Mouse (Mus musculus) fibroblast of lung, adult 2 months (primary cell): Measurements from ENCODE around the gene Dusp6.

ENCODE experiments used
- DNase-seq: peaks from one replicate; pipeline ENCODE4 v3.0.0-alpha.2; 2011; ENCODE audit warnings: low read depth

Gene Dusp6

DNA sequence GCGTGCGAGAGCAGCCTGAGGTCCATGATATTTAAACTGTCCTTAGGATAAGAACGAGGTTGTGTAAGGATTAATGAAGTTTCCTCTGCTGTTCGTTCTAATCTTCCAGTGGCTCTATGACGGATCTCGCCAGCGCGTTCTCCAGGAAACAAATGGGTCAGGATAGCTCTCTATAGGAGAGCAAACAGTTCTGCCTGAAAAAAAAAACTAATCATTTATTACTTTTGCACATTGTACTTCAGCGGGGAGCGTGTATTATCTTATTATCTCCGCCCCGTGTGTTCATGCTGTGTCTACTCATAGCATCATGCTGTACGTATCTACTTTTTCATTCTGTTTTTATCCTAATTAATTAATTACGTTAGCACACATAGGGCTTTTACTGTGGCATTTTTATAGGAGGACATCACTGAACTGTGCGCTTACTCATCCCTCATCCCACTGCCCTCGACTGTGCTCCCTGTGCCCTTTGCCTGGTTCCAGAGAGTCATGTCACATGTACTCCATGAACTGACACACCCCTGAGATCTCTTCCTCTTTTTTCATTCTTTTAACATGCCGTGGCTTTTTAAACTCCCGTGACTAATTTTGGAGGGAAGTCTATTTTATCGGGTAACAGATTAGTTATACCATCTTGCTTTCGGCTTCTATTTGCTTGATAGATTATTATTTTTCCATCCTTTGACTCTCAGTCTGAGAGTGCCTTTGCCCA is 16.1 kb upstream of the Dusp6 start:
- DNase-seq = no peak

GRCm38 (mm10) chr10:99250874-99251281 is 12.2 kb upstream of the Dusp6 start:
- DNase-seq = no peak

GRCm38 (mm10) chr10:99253412-99253811 is 9.6 kb upstream of the Dusp6 start:
- DNase-seq = no peak

DNA sequence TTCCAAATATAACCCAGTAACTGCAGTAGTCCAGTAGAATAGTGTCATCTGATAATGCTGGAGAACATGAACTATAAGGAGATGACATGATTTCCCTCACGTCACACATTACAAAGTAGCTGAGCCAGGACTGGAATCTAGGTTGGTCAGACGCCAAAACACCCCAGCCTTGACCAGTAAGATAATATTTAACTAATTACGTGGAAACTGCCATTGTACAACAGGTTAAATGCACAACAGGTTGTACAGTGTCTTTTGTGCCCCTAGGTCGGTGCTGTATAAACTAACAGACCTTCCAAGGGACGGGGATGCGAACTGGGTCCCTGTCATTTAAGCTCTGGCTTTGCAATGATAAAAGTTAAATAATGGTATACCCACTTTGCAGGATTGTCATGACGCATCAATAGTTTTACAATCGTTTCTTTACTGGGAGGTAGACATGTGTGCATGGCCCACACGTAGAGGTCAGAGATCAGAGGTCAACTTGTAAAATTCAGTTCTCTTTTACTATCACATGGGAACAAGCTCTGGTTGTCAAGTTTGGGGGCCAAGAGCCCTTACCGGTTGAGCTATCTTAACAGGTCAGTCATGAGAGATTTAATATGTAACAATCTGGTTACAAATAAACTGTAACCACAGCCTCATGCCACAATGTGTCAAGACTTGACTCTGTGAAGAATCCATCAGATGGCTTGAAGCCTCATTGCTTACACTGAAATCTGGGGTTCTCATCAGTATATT is 7.0 kb upstream of the Dusp6 start:
- no peak for DNase-seq

DNA sequence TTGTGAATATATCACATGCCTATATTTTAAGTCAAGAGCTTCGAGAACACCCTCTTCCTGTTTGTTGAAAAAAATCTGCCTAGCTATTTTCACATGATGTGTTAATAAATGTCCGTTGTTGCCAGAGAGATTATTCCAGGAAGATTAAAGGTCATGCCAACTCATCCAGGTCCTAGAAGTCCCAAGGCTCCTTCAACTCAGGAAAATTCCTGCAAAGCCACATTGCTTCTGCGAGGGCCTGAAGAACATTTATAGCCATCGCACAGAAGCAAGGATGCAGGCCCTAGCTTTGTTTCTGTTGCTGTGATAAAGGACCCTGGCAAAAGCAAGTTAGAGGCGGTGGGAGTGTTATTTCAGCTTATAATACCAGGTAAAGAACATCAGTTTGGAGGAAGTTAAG is 5.5 kb upstream of the Dusp6 start:
- DNase-seq = no peak

DNA sequence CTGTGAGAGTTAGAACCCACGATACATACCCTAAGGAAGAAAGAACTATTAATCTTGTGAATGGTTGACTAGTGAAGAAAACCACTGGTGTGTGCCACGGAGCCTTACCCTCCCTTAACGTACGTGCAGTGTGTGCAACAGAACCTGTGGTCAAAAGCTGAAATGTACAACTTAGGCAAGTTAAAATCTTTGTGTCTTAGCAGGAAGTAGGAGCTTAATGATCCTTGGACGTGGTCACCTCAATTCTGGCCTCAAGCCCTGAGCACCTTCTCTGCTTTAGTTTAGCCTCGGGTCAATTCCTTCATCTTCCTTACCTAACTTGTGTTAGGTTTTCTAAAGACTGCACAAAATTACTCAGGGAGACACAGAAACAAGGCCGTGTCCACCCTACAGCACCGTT is 3.2 kb upstream of the Dusp6 start:
- no peak for DNase-seq

DNA sequence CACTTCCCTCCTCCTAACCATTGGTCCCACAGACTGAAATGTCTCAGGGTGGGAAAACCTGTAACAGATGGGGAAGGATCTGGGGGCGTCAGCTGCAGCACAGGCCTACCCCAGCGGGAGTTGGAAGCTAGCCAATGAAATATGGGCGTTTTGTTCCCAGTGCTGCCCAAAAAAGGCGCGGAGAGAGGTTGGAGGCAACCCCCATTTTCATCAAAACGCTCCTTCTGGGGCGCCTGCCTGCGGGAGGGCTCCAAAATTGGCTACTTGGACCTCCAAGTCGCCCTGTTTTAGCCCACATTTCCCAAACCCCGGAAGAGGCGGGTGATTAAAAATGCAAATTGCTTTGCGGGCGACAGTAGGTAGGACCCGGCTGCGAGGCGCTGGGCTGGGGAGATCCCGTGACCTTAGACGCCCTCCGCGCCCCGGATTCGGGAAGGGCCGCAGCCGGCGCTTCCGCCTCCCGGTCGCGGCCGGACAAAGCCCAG is 1.8 kb upstream of the Dusp6 start:
- DNase-seq = no peak

- no peak for DNase-seq
These were observed 1.3 kb upstream of the Dusp6 start for GRCm38 (mm10) chr10:99261636-99262318.

- DNase-seq = no peak
These were observed 638 bp upstream of the Dusp6 start for GRCm38 (mm10) chr10:99262319-99262866.

- no peak for DNase-seq
These were observed 589 bp downstream of the Dusp6 start for GRCm38 (mm10) chr10:99263419-99264221.

- no peak for DNase-seq
These were observed 1.4 kb downstream of the Dusp6 start for GRCm38 (mm10) chr10:99264301-99265010.

- DNase-seq = no peak
These were observed 2.1 kb downstream of the Dusp6 start for GRCm38 (mm10) chr10:99265011-99265694.

DNA sequence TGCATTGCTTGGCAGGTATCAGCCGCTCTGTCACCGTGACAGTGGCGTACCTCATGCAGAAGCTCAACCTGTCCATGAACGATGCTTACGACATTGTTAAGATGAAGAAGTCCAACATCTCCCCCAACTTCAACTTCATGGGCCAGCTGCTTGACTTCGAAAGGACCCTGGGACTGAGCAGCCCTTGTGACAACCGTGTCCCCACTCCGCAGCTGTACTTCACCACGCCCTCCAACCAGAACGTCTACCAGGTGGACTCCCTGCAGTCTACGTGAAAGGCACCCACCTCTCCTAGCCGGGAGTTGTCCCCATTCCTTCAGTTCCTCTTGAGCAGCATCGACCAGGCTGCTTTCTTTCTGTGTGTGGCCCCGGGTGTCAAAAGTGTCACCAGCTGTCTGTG is 3.0 kb downstream of the Dusp6 start:
- no peak for DNase-seq

DNA sequence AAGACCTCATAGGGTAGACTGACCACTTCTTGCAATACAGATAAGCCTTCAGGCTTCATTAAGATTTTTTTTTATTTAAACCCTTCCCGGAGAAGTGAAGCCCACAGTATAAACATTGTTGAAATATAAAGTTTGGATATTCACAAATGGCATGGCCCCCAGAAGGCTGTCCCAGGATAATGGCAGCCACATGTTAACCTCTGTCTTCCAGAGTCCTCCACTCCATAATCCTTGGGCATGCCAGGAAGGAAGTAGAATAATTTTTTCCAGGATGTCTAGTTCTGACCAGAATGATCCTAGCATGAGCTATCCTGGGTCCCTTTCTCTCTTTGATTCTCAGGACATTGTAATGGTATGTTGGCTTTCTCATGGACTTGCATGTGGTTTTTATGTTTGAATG is 4.6 kb downstream of the Dusp6 start:
- no peak for DNase-seq

DNA sequence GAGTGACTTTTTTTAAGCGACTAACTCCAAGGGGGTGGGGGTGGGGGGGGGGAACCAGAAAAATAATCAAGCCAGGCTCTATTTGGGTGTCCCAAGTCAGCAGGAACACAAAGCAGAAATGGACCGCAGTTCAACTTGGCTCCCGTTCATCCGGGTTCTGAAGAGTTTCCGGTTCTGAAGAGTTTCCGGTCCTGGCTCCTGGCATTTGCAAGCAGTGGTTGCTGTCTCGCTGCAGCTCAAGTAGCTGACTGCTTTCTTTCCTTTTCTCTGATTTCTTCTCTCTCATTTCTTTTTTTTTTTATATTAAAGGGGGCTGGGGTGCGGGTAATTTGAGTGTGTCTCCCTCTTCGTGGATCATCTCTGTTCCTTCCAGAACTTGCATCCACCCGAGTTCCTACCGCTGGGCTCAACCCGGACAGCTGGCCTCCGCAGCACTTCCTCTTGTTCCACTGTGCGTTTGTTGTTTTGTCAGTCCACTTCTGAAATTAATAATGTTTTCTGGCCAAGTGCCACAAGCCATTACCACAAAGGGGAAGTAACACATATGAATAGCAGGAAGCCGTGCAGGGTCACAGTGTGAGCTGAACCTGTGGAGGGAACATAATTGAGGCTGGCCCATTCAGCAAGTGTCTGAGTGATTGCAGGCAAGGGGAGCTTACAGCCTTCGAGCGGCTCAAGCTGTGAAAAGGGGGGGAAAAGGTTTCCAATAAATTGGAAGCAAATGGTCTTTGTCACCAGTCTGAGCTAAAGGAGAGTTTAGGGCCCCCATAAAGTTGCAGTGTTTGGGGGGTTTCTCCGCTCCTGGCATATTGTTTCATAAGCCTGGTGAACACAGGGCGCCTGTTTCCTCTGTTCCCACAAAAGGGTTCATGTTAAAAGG is 5.6 kb downstream of the Dusp6 start:
- DNase-seq = peak; percentile 19

DNA sequence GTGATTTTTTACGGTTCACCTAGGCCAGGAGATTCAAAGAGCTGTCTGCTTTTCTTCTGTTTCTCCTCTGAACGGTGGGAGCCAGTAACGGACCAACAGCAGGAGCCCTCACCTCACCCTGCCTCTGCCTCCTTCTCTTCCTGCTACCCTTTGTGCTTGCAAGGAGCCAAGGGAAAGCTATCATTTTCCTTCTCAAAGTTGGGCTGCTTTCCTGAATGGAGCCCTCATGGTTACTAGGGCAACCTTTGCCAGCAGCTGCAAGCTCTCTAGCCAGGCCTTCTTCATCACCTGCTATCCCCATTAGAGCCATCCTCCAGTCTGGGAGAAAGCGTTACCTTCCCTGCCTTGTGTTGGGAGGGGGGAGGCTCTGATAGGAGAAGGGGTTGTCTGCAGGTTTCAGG is 6.3 kb downstream of the Dusp6 start:
- DNase-seq = no peak

GRCm38 (mm10) chr10:99269704-99270103 is 6.7 kb downstream of the Dusp6 start:
- DNase-seq = no peak

- no peak for DNase-seq
These were observed 7.4 kb downstream of the Dusp6 start for GRCm38 (mm10) chr10:99270406-99270805.

DNA sequence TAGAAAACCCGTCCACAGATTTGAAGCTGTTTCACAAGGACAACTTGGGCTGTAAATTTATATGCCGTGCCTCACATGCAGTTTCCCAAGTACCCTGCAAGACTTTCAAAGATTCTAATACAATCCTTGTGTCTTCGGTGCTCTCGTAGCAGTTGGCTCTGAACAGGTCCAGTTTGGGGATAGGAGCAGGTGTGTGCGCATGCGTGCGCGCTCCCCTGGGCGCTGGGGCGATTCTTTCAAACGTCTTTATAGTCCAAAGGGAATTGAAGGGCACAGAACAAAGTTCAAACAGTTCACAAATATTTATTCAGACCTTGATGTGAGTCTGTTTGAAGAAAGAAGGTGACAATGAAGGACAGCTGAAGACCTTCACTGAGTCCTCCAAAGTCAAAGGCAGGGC is 8.0 kb downstream of the Dusp6 start:
- no peak for DNase-seq

DNA sequence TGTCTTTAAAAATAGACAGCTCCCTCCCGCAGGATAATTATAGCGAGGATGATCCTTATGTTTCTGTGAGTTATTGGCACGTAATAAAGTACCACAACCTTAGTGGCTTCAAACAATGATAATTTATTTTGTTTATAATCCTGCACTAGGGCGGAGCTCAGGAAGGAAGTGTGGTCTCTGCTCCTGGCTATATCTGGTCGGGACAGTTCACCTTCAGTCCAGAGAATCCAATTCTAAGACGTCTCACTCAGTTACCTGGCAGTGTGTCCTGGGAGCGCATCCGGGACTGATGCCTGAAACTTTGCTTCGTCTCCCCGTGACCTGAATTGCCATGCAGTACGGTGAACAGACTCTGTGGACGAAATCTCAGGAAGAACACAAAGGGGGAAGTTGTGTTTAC is 10.0 kb downstream of the Dusp6 start:
- no peak for DNase-seq
